Mouse (Mus musculus): Measurements from ENCODE around the gene Zscan5b.

DNA sequence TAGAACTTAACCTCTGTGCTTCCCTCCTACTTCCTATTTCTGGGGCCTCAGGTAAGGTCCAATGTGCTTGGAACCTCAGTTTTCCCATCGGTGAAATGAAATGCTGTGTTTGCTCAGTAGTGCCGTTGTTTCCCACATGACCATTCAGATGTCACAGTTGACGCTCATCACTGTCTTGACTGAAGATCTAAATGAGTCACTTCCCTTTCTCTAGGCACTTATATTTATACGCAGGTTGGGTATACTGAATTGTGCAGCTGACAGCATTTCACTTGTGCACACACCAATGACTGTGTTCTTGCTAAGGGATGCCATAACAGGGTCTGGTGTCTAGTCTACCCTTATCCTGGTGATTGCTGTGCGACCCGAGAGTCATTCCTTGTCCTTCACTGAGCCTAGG, 63.3 kb downstream of the Zscan5b start:
- TF ChIP-seq POLR2A (IDR thresholded peaks at IDR 0.05; ENCODE audit: extremely low read depth, insufficient read depth, low read length), result no peak
- TF ChIP-seq CTCF (IDR thresholded peaks at IDR 0.05; ENCODE audit: low read depth, low read length), result no peak
